10 mouse cellular contexts compared by ENCODE assay signal in genomic region chr19:26754016-26754794, GRCm38 (mm10).
DNase-seq lines count a peak whose midpoint lies in the region; ATAC-seq and TF ChIP-seq lines count a peak whose summit lies in the region.
"Had no signal": no experiment of that assay in that cellular context is flagged by ENCODE, and none has a peak within 500 bp of the region (broad histone marks: within the 10 kb centered on the region; RNA-seq: fewer than 3 reads in every experiment).

No protein-coding gene starts in this region.

- peak overlapping the region; percentile 71 for H3K27ac ChIP-seq in left cerebral cortex, adult 2 months
- peak overlapping the region; percentile 62; the same call in 1 of the 2 replicates for H3K27ac ChIP-seq in intestine, embryonic 15.5 days
- H3K27ac ChIP-seq: heart, adult 2 months had no signal

- WGBS in intestine, embryonic 15.5 days, result 53% methylated on average over 10 of the region's 10 CpGs

- no peaks in the 10 kb centered on the region for H3K9me3 ChIP-seq in intestine, embryonic 15.5 days

- intact Hi-C loops in left cerebral cortex, adult 2 months (cut with DNase I), result no loop called here

- TF ChIP-seq CTCF in left cerebral cortex, adult 2 months (IDR thresholded peaks at IDR 0.05), result no peak

- H3K27me3 ChIP-seq in intestine, embryonic 15.5 days (replicated peaks), result no peaks in the 10 kb centered on the region

- no peak overlapping the region for H3K4me3 ChIP-seq in left cerebral cortex, adult 2 months
- H3K4me3 ChIP-seq in intestine, embryonic 15.5 days (replicated peaks), result no peak overlapping the region
- H3K4me3 ChIP-seq: heart, adult 2 months had no signal

- H3K4me1 ChIP-seq in intestine, embryonic 15.5 days (replicated peaks), result peaks cover 4% of the 10 kb centered on the region; the same call in 1 of the 2 replicates

- no peaks in the 10 kb centered on the region for H3K36me3 ChIP-seq in intestine, embryonic 15.5 days

- H3K4me2 ChIP-seq in intestine, embryonic 15.5 days (replicated peaks), result no peak overlapping the region; the same call in 1 of the 2 replicates

- DNase-seq in left cerebral cortex, adult 2 months (ENCODE audit: extremely low spot score in 1 of 2, low spot score in 2 of 2), result no peak
- no peak for DNase-seq in left cerebral cortex, adult 11 months (ENCODE audit: low spot score)
- DNase-seq in CD4-positive helper T cell, adult 2 months (ENCODE audit: low read depth, low spot score), result peak; percentile 16
- peak; percentile 46 to 64 for DNase-seq in kidney, postnatal 4 days
- no peak for DNase-seq in layer of hippocampus, adult 9-10 months (ENCODE audit: low spot score)
- DNase-seq: heart, adult 2 months had no signal

- ATAC-seq in intestine, embryonic 15.5 days, result peak; percentile 71
- no peak for ATAC-seq in CD4-positive, CD25-positive, alpha-beta regulatory T cell, adult 4 months
- ATAC-seq in activated CD4-positive, CD25-positive, alpha-beta regulatory T cell, adult 4 months, result no peak
- ATAC-seq: hindbrain, embryonic 16.5 days had no signal

- H3K9ac ChIP-seq in intestine, embryonic 15.5 days, result no peak overlapping the region

Comparison
In these comparisons a context has a peak if more than half of its experiments do, and no peak if none do; other contexts are left out.
1. DNase-seq: peak in CD4-positive helper T cell, adult 2 months (single experiment) and kidney, postnatal 4 days (2 of 2); none in left cerebral cortex, adult 2 months (0 of 2), left cerebral cortex, adult 11 months (single experiment) and layer of hippocampus, adult 9-10 months (single experiment).